Mouse (Mus musculus): ENCODE results near the gene Klhl3. TPM values are rescaled to one million over a fixed set of nuclear protein-coding genes. Genes with fewer than 3 reads are reported as not detected.

The Klhl3 gene
- polyA plus RNA-seq, 1 experiment, result 0.50 TPM

DNA sequence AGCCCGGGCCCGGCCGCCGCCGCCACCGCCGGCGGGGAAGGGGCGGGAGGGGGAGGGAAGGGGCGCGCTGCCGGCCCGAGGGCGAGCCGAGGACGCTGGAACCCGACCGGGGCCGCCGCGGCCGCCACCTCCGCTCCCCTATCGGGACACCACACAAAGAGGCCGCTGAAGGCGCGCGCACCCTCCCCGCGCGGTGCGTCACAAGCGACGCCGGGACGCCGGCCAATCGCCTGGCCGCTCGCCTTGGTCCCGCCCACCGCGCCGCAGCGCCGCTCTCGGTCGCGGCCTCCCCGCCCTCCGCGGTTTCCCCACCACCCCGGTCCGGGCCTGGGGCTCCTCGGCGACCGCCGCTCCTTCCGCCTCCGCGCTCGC is 15.0 kb upstream of the Klhl3 start, which contains the start of gene Hnrnpa0:
Gene Hnrnpa0 (minus strand): TSS at position 161 of the 372 bp plus-strand sequence.
- TF ChIP-seq CTCF (IDR thresholded peaks at IDR 0.05; ENCODE audit: control insufficient read depth, insufficient read depth, low read length), result no peak
- peak; percentile 81; the same call in 1 of the 2 replicates for TF ChIP-seq POLR2A (IDR thresholded peaks at IDR 0.05; ENCODE audit: borderline replicate concordance, control insufficient read depth, low read depth, low read length)
- H3K4me1 ChIP-seq (ENCODE audit: control insufficient read depth, insufficient read depth, low read length), result 0 out of 2 replicates have a peak, but pooled peaks cover 1% of the 10 kb centered on the region
- peak within 1 kb of the TSS; percentile 100 for H3K27ac ChIP-seq (ENCODE audit: control insufficient read depth, insufficient read depth, low read depth, low read length, poor library complexity)
- peak within 1 kb of the TSS; percentile 100 for H3K4me3 ChIP-seq (replicated peaks; ENCODE audit: control insufficient read depth, low read depth, low read length)
- under 1% methylated on average over 51 of the region's 62 CpGs for WGBS

DNA sequence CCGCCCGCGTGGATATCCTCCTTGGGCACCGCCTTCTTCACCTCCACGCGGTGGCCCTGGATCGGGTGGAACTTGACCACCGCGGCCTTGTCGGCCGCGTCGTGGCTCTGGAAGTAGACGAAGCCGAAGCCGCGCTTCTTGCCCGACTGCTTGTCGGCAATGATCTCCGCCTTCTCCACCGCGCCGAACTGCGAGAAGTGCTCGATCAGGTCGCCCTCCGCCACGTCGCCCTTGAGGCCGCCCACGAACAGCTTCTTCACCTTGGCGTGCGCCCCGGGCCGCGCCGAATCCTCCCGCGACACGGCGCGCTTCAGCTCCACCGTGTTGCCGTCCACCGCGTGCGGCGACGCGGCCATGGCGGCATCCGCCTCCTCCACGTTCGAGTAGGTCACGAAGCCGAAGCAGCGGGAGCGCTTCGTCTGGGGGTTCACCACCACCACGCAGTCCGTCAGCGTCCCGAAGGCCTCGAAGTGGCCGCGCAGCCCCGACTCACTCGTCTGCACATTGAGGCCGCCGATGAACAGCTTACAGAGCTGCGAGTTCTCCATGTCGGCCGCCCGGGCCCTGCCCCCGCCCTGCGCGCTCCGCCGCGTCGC is 14.5 kb upstream of the Klhl3 start:
- peak overlapping the region; percentile 100 for H3K27ac ChIP-seq (ENCODE audit: control insufficient read depth, insufficient read depth, low read depth, low read length, poor library complexity)
- WGBS, result under 1% methylated on average over 81 of the region's 81 CpGs
- 0 out of 2 replicates have a peak, but pooled peaks cover 1% of the 10 kb centered on the region for H3K4me1 ChIP-seq (ENCODE audit: control insufficient read depth, insufficient read depth, low read length)
- H3K4me3 ChIP-seq (replicated peaks; ENCODE audit: control insufficient read depth, low read depth, low read length), result peak overlapping the region; percentile 100
- 0 out of 2 replicates have a peak, but pooled peaks have one; percentile 46 for TF ChIP-seq POLR2A (IDR thresholded peaks at IDR 0.05; ENCODE audit: borderline replicate concordance, control insufficient read depth, low read depth, low read length)
- TF ChIP-seq CTCF (IDR thresholded peaks at IDR 0.05; ENCODE audit: control insufficient read depth, insufficient read depth, low read length), result peak; percentile 12; the same call in 1 of the 2 replicates

- Histone ChIP-seq H3K27ac (ENCODE audit: control insufficient read depth, insufficient read depth, low read depth, low read length, poor library complexity) (peak overlapping the region; percentile 100), H3K4me3 (replicated peaks; ENCODE audit: control insufficient read depth, low read depth, low read length) (peak overlapping the region; percentile 100), H3K4me1 (ENCODE audit: control insufficient read depth, insufficient read depth, low read length) (0 out of 2 replicates have a peak, but pooled peaks cover 1% of the 10 kb centered on the region)
- TF ChIP-seq CTCF (IDR thresholded peaks at IDR 0.05; ENCODE audit: control insufficient read depth, insufficient read depth, low read length) (no peak), POLR2A (IDR thresholded peaks at IDR 0.05; ENCODE audit: borderline replicate concordance, control insufficient read depth, low read depth, low read length) (no peak)
- under 1% methylated on average over 71 of the region's 92 CpGs for WGBS
These were observed 13.7 kb upstream of the Klhl3 start for GRCm38 (mm10) chr13:58126862-58127765.

GRCm38 (mm10) chr13:58126126-58126525 is 12.7 kb upstream of the Klhl3 start:
- TF ChIP-seq POLR2A (IDR thresholded peaks at IDR 0.05; ENCODE audit: borderline replicate concordance, control insufficient read depth, low read depth, low read length) (no peak), CTCF (IDR thresholded peaks at IDR 0.05; ENCODE audit: control insufficient read depth, insufficient read depth, low read length) (peak; percentile 49; the same call in 1 of the 2 replicates)
- Histone ChIP-seq H3K27ac (ENCODE audit: control insufficient read depth, insufficient read depth, low read depth, low read length, poor library complexity) (no peak overlapping the region), H3K4me3 (replicated peaks; ENCODE audit: control insufficient read depth, low read depth, low read length) (peak overlapping the region; percentile 29), H3K4me1 (ENCODE audit: control insufficient read depth, insufficient read depth, low read length) (0 out of 2 replicates have a peak, but pooled peaks cover 1% of the 10 kb centered on the region)
- WGBS, result 23% methylated on average over 7 of the region's 7 CpGs

DNA sequence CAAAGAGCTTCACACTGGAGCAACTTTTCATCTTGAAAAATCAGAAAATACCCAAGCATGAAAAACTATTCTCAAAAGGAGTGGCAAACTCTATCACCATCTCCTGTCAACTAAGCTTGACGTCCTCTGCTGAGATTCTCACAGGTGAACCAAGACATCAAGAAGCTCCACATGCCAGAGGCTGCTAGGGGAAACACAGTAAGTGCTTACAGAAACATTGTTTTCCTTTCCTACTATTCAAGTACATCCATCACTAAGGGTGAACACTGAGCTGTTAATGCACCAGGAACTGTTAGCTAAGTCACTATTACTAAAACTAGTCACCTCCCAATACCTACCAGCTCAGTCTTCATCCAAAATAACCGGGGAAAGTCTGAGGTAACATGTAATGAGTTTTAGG is 11.6 kb upstream of the Klhl3 start:
- WGBS, result 71% methylated on average over 2 of the region's 2 CpGs
- Histone ChIP-seq H3K4me1 (ENCODE audit: control insufficient read depth, insufficient read depth, low read length) (0 out of 2 replicates have a peak, but pooled peaks cover 1% of the 10 kb centered on the region), H3K4me3 (replicated peaks; ENCODE audit: control insufficient read depth, low read depth, low read length) (no peak overlapping the region), H3K27ac (ENCODE audit: control insufficient read depth, insufficient read depth, low read depth, low read length, poor library complexity) (no peak overlapping the region)
- no peak for TF ChIP-seq CTCF (IDR thresholded peaks at IDR 0.05; ENCODE audit: control insufficient read depth, insufficient read depth, low read length)
- TF ChIP-seq POLR2A (IDR thresholded peaks at IDR 0.05; ENCODE audit: borderline replicate concordance, control insufficient read depth, low read depth, low read length), result no peak

- 89% methylated on average over 3 of the region's 3 CpGs for WGBS
- no peak overlapping the region for H3K4me3 ChIP-seq (replicated peaks; ENCODE audit: control insufficient read depth, low read depth, low read length)
- H3K4me1 ChIP-seq (ENCODE audit: control insufficient read depth, insufficient read depth, low read length), result no peaks in the 10 kb centered on the region
- no peak for TF ChIP-seq POLR2A (IDR thresholded peaks at IDR 0.05; ENCODE audit: borderline replicate concordance, control insufficient read depth, low read depth, low read length)
- no peak for TF ChIP-seq CTCF (IDR thresholded peaks at IDR 0.05; ENCODE audit: control insufficient read depth, insufficient read depth, low read length)
- H3K27ac ChIP-seq (ENCODE audit: control insufficient read depth, insufficient read depth, low read depth, low read length, poor library complexity), result no peak overlapping the region
These were observed 10.9 kb upstream of the Klhl3 start for GRCm38 (mm10) chr13:58124278-58124677.

- 86% methylated on average over 8 of the region's 8 CpGs for WGBS
- H3K27ac ChIP-seq (ENCODE audit: control insufficient read depth, insufficient read depth, low read depth, low read length, poor library complexity), result no peak overlapping the region
- TF ChIP-seq CTCF (IDR thresholded peaks at IDR 0.05; ENCODE audit: control insufficient read depth, insufficient read depth, low read length) (no peak), POLR2A (IDR thresholded peaks at IDR 0.05; ENCODE audit: borderline replicate concordance, control insufficient read depth, low read depth, low read length) (no peak)
- H3K4me1 ChIP-seq (ENCODE audit: control insufficient read depth, insufficient read depth, low read length), result no peaks in the 10 kb centered on the region
- no peak overlapping the region for H3K4me3 ChIP-seq (replicated peaks; ENCODE audit: control insufficient read depth, low read depth, low read length)
These were observed 10.0 kb upstream of the Klhl3 start for GRCm38 (mm10) chr13:58123381-58123780.

- no peaks in the 10 kb centered on the region for H3K4me1 ChIP-seq (ENCODE audit: control insufficient read depth, insufficient read depth, low read length)
- no peak for TF ChIP-seq CTCF (IDR thresholded peaks at IDR 0.05; ENCODE audit: control insufficient read depth, insufficient read depth, low read length)
- TF ChIP-seq POLR2A (IDR thresholded peaks at IDR 0.05; ENCODE audit: borderline replicate concordance, control insufficient read depth, low read depth, low read length), result no peak
- 83% methylated on average over 10 of the region's 10 CpGs for WGBS
- no peak overlapping the region for H3K27ac ChIP-seq (ENCODE audit: control insufficient read depth, insufficient read depth, low read depth, low read length, poor library complexity)
- H3K4me3 ChIP-seq (replicated peaks; ENCODE audit: control insufficient read depth, low read depth, low read length), result no peak overlapping the region
These were observed 9.4 kb upstream of the Klhl3 start for GRCm38 (mm10) chr13:58122786-58123297.
